Mouse (Mus musculus): ENCODE results near the gene Akap17b. TPM values are rescaled to one million over a fixed set of nuclear protein-coding genes. Genes with fewer than 3 reads are reported as not detected.

The Akap17b gene
- polyA plus RNA-seq (2015; fragmentation: Nextera tagmentation; extraction: Ambion mirVana) = 3.4 and 3.6 TPM in 2 replicates

DNA sequence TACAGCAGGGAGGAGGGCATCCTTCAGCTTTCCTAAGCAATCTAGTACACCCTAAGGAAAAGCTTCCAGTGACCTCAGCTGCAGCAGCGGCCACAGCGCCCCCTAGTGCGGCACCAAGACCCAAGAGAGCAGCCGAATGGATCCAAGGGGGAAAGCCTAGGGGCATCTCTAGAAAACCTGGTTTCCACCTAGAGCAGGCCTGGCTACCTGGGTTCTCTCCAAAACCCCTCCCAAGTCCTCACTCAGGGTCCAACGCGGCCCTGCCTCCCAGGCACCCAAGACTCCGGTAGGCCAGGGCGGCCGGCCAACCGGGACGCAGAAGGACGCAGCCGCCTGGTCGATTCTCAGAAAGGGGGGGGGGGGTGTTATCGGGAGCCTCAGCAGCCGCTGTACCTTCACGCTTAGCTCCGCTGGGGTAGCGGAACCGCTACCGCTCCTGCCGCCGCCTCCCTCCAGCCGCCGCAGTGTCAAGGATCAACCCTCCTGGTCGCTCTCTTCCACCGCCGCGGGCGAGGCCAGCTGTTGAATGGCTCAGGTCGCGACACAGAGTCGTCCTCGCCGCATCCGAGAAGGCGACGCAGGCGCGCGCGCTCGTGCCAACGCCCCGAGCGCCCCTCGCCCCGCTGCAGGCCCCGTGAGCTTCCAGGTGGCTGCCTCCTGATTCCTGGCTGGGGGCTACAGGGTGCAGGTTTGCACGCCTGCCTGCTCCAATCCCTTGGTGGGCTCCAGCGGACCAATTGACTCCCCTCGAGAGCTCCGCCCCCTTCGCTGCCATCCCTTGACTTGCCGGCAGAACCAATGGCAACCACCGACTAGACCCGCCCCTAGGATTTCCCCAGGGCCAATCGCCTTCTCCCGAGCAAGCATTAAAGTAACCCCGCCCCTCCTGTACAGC lies at the start of gene Akap17b:
Gene Akap17b, minus strand, starts transcription at position 739 of the 895 bp plus-strand sequence.
- H3K36me3 ChIP-seq (ENCODE audit: control insufficient read depth, insufficient read depth) = no peaks in the 10 kb centered on the region
- H3K9ac ChIP-seq (ENCODE audit: low read depth, low read length) = peak within 1 kb of the TSS; percentile 53; the same call in 1 of the 2 replicates
- H3K9me3 ChIP-seq (ENCODE audit: control insufficient read depth) = no peaks in the 10 kb centered on the region
- H3K4me2 ChIP-seq (replicated peaks; ENCODE audit: low read depth) = peak within 1 kb of the TSS; percentile 66
- peak within 1 kb of the TSS; percentile 46 for H3K27ac ChIP-seq (ENCODE audit: low read depth, low read length)
- H3K4me1 ChIP-seq (replicated peaks; ENCODE audit: control insufficient read depth, insufficient read depth, low read length) = no peaks in the 10 kb centered on the region
- ATAC-seq = peak; percentile 89
- no peaks in the 10 kb centered on the region for H3K27me3 ChIP-seq (replicated peaks; ENCODE audit: control insufficient read depth, insufficient read depth, low read length)
- TF ChIP-seq CTCF (IDR thresholded peaks at IDR 0.05; ENCODE audit: low read depth) = peak; percentile 76
- H3K4me3 ChIP-seq (ENCODE audit: low read depth, low read length) = peak within 1 kb of the TSS; percentile 57
- 27% methylated on average over 46 of the region's 60 CpGs for WGBS

DNA sequence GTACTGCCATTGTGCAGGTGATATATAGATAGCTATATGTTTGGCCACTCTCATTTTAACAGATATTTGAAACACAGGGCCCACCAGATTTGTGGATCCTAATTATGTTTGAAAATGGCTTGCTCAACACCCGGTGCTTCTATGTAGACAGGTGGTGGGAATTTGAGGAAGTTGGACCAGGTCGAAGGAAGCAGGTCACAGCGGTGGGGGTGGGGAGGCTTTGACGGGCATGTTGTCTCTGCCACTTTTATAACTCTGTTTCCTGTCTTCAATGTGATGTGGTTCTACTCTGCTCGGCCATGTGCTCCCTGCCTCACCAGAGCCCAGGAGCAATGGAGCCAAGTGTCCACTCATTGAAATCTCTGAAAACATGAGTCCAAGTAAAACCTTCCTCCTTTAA lies 46.2 kb upstream of the Akap17b start:
- no peaks in the 10 kb centered on the region for H3K4me1 ChIP-seq (replicated peaks; ENCODE audit: control insufficient read depth, insufficient read depth, low read length)

DNA sequence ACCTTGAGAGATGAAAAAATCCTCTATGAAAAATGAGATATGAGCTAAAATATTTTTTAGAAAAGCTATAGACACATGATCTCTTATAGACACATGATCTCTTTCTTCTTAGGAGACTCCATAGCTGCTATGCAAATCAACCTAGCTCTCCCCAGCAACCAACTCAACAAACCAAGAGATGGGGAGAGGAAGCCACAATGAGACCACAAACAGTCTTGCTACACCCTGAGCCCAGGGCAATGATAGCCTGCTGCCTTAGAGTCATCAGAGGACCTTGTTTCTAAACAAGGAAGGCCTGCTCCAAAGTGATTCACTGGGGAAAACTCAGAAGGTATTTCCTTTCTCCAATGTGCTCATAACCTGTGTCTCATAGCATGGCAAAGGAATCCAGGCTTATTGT lies 44.5 kb upstream of the Akap17b start:
- no peak for ATAC-seq
- Histone ChIP-seq H3K36me3 (ENCODE audit: control insufficient read depth, insufficient read depth) (no peaks in the 10 kb centered on the region), H3K27ac (ENCODE audit: low read depth, low read length) (no peak overlapping the region), H3K9ac (ENCODE audit: low read depth, low read length) (no peak overlapping the region), H3K4me2 (replicated peaks; ENCODE audit: low read depth) (no peak overlapping the region), H3K4me3 (ENCODE audit: low read depth, low read length) (no peak overlapping the region), H3K4me1 (replicated peaks; ENCODE audit: control insufficient read depth, insufficient read depth, low read length) (no peaks in the 10 kb centered on the region), H3K27me3 (replicated peaks; ENCODE audit: control insufficient read depth, insufficient read depth, low read length) (no peaks in the 10 kb centered on the region), H3K9me3 (ENCODE audit: control insufficient read depth) (no peaks in the 10 kb centered on the region)
- TF ChIP-seq CTCF (IDR thresholded peaks at IDR 0.05; ENCODE audit: low read depth) = no peak

More for the DNA sequence above, 46.2 kb upstream of the Akap17b start:
- no peak overlapping the region for H3K9ac ChIP-seq (ENCODE audit: low read depth, low read length)
- WGBS = 78% methylated on average over 5 of the region's 5 CpGs
- H3K27ac ChIP-seq (ENCODE audit: low read depth, low read length) = no peak overlapping the region
- no peak overlapping the region for H3K4me2 ChIP-seq (replicated peaks; ENCODE audit: low read depth)
- H3K27me3 ChIP-seq (replicated peaks; ENCODE audit: control insufficient read depth, insufficient read depth, low read length) = no peaks in the 10 kb centered on the region
- ATAC-seq = no peak
- TF ChIP-seq CTCF (IDR thresholded peaks at IDR 0.05; ENCODE audit: low read depth) = no peak
- no peaks in the 10 kb centered on the region for H3K36me3 ChIP-seq (ENCODE audit: control insufficient read depth, insufficient read depth)
- H3K4me3 ChIP-seq (ENCODE audit: low read depth, low read length) = no peak overlapping the region
- H3K9me3 ChIP-seq (ENCODE audit: control insufficient read depth) = no peaks in the 10 kb centered on the region

DNA sequence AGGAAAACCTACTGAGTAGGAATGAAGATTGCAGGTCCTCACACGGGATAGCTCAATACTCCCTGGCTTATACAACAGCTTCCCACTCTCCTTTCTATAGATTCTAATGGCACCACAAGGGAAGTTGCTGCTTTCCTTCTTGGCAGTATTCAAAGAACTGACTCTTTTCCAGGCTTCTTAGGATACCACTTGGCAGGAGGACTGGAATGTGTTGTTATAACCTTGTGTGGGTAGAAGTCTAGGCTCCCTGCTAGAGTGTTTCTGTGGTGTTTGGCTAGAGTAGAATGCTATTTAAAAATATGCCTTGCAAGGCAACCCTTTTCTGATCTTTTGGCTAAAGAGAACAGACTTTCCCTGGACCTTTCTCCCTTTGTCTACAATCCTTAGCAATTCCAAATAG lies 31.6 kb upstream of the Akap17b start:
- Histone ChIP-seq H3K27me3 (replicated peaks; ENCODE audit: control insufficient read depth, insufficient read depth, low read length) (no peaks in the 10 kb centered on the region), H3K4me2 (replicated peaks; ENCODE audit: low read depth) (no peak overlapping the region), H3K9me3 (ENCODE audit: control insufficient read depth) (no peaks in the 10 kb centered on the region), H3K9ac (ENCODE audit: low read depth, low read length) (no peak overlapping the region), H3K36me3 (ENCODE audit: control insufficient read depth, insufficient read depth) (no peaks in the 10 kb centered on the region), H3K4me1 (replicated peaks; ENCODE audit: control insufficient read depth, insufficient read depth, low read length) (no peaks in the 10 kb centered on the region), H3K27ac (ENCODE audit: low read depth, low read length) (no peak overlapping the region), H3K4me3 (ENCODE audit: low read depth, low read length) (no peak overlapping the region)
- 63% methylated on average over 1 of the region's 1 CpGs for WGBS
- no peak for TF ChIP-seq CTCF (IDR thresholded peaks at IDR 0.05; ENCODE audit: low read depth)
- ATAC-seq = no peak

DNA sequence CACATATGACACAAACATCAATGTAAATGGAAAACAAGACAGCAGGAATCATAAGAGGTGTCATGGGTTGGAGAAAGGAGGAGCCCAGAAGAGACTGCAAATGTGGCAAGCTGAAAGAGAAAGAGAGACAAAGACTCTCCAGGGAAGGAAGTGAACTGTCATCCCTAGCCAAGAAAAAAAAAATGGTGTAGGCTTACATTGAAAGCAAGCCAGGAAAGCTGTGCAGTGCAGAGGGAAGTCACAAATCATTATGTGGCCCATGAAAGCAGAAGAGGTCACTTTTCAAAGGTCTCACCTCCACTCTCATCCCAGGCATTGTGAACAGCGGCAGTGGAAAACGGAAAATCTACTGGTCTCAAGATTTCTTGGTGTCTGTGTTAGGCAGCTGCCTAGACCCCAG lies 27.5 kb upstream of the Akap17b start:
- Histone ChIP-seq H3K27me3 (replicated peaks; ENCODE audit: control insufficient read depth, insufficient read depth, low read length) (no peaks in the 10 kb centered on the region), H3K27ac (ENCODE audit: low read depth, low read length) (no peak overlapping the region), H3K4me3 (ENCODE audit: low read depth, low read length) (no peak overlapping the region), H3K4me1 (replicated peaks; ENCODE audit: control insufficient read depth, insufficient read depth, low read length) (no peaks in the 10 kb centered on the region), H3K9me3 (ENCODE audit: control insufficient read depth) (no peaks in the 10 kb centered on the region), H3K4me2 (replicated peaks; ENCODE audit: low read depth) (no peak overlapping the region), H3K36me3 (ENCODE audit: control insufficient read depth, insufficient read depth) (no peaks in the 10 kb centered on the region), H3K9ac (ENCODE audit: low read depth, low read length) (no peak overlapping the region)
- ATAC-seq = no peak
- 75% methylated on average over 2 of the region's 2 CpGs for WGBS
- TF ChIP-seq CTCF (IDR thresholded peaks at IDR 0.05; ENCODE audit: low read depth) = no peak

DNA sequence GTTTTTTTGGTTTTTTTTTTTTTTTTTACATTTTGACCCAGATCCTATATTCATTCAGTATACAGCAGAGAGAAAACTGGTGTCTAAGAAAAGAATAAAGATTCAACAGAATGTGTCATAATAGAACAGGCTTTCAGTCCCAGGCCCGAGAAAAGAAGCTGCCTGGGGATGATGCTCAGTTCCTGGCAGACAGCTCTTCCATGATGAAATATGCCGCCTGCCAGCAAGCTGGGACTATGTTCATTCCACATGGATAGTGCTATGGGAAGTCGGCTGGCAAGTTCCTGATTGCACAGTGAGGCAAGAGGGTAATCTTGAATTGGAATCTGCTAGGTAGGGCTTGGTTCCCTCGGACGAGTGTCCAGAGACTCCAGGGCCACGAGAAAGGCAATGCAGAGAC lies 5.1 kb downstream of the Akap17b start:
- no peak overlapping the region for H3K4me3 ChIP-seq (ENCODE audit: low read depth, low read length)
- TF ChIP-seq CTCF (IDR thresholded peaks at IDR 0.05; ENCODE audit: low read depth) = no peak
- WGBS = 73% methylated on average over 6 of the region's 6 CpGs
- H3K9me3 ChIP-seq (ENCODE audit: control insufficient read depth) = no peaks in the 10 kb centered on the region
- H3K4me1 ChIP-seq (replicated peaks; ENCODE audit: control insufficient read depth, insufficient read depth, low read length) = no peaks in the 10 kb centered on the region
- H3K4me2 ChIP-seq (replicated peaks; ENCODE audit: low read depth) = no peak overlapping the region
- H3K27ac ChIP-seq (ENCODE audit: low read depth, low read length) = no peak overlapping the region
- H3K27me3 ChIP-seq (replicated peaks; ENCODE audit: control insufficient read depth, insufficient read depth, low read length) = no peaks in the 10 kb centered on the region
- no peaks in the 10 kb centered on the region for H3K36me3 ChIP-seq (ENCODE audit: control insufficient read depth, insufficient read depth)
- ATAC-seq = peak; percentile 37
- no peak overlapping the region for H3K9ac ChIP-seq (ENCODE audit: low read depth, low read length)
